Mouse (Mus musculus) stomach, postnatal 0 days (tissue): ENCODE measurements at regions not wholly inside any gene's neighbourhood (a gene's known extent, or its start where the extent isn't known, plus 50 kb on each side); places are given as distances from the start of the nearest gene placed in this dataset.

Experiments
- ATAC-seq: fragments of 200-750 bp; cut with Nextera tagmentation; 2 replicates; pipeline ENCODE4 v1.8.0; 2017; ENCODE audit not compliant: low FRiP score, low TSS enrichment
- DNase-seq: peaks from one replicate; pipeline ENCODE4 v3.0.0-alpha.2; 2016; ENCODE audit warnings: low spot score
- H3K27ac ChIP-seq: fragments of 300-500 bp; sonication (generic); replicated peaks from 2 replicates; pipeline ENCODE4 v1.5.1; 2014; ENCODE audit warnings: mild to moderate bottlenecking, control low read depth
- H3K27me3 ChIP-seq: fragments of 300-500 bp; sonication (generic); 2 replicates; pipeline ENCODE4 v1.6.1; 2014; ENCODE audit warnings: low read length; ENCODE audit not compliant: control insufficient read depth, insufficient read depth
- H3K36me3 ChIP-seq: fragments of 300-500 bp; sonication (generic); 2 replicates; pipeline ENCODE4 v1.6.1; 2014; ENCODE audit warnings: low read length, mixed read lengths; ENCODE audit not compliant: control insufficient read depth, insufficient read depth
- H3K4me1 ChIP-seq: fragments of 300-500 bp; sonication (generic); replicated peaks from 2 replicates; pipeline ENCODE4 v1.6.1; 2014; ENCODE audit warnings: antibody characterized with exemption; ENCODE audit not compliant: control insufficient read depth, insufficient read depth
- H3K4me2 ChIP-seq: fragments of 300-500 bp; sonication (generic); replicated peaks from 2 replicates; pipeline ENCODE4 v1.6.1; 2014; ENCODE audit warnings: low read depth, mild to moderate bottlenecking, control low read depth, moderate library complexity
- H3K4me3 ChIP-seq: fragments of 300-500 bp; sonication (generic); 2 replicates; pipeline ENCODE4 v1.5.1; 2014; ENCODE audit warnings: low read depth, low read length, control low read depth
- H3K9ac ChIP-seq: fragments of 300-500 bp; sonication (generic); 2 replicates; pipeline ENCODE4 v1.6.1; 2014; ENCODE audit warnings: mild to moderate bottlenecking, low read length, control low read depth, mixed read lengths
- H3K9me3 ChIP-seq: fragments of 300-500 bp; sonication (generic); 2 replicates; pipeline ENCODE4 v1.6.1; 2016; ENCODE audit warnings: low read length; ENCODE audit not compliant: control insufficient read depth
- CTCF ChIP-seq: IDR thresholded peaks from 2 replicates; pipeline ENCODE4 v1.5.1; 2016; ENCODE audit warnings: antibody characterized with exemption, low read depth, mild to moderate bottlenecking, moderate library complexity
- EP300 ChIP-seq: optimal IDR thresholded peaks from 2 replicates; pipeline ENCODE3; 2016; ENCODE audit warnings: antibody characterized with exemption
- WGBS: fragments of 180-500 bp; shearing (Covaris S2); extraction: QIAGEN DNeasy Blood & Tissue Kit; methylation state at CpG from one replicate; pipeline ENCODE4 v1.1.7; 2014; 5-methylcytosine and 5-hydroxymethylcytosine counted together

GRCm38 (mm10) chr7:111211641-111212040 lies 128.8 kb upstream of the Eif4g2 start:
- DNase-seq (no peak), ATAC-seq (no peak)
- H3K36me3 ChIP-seq = no peaks in the 10 kb centered on the region
- WGBS = 86% methylated on average over 11 of the region's 11 CpGs
- H3K9ac ChIP-seq = no peak overlapping the region
- H3K27ac ChIP-seq = no peak overlapping the region
- TF ChIP-seq EP300 (no peak), CTCF (no peak)
- H3K4me2 ChIP-seq = no peak overlapping the region
- H3K9me3 ChIP-seq = no peaks in the 10 kb centered on the region
- H3K4me1 ChIP-seq = no peaks in the 10 kb centered on the region
- no peak overlapping the region for H3K4me3 ChIP-seq
- H3K27me3 ChIP-seq = no peaks in the 10 kb centered on the region

DNA sequence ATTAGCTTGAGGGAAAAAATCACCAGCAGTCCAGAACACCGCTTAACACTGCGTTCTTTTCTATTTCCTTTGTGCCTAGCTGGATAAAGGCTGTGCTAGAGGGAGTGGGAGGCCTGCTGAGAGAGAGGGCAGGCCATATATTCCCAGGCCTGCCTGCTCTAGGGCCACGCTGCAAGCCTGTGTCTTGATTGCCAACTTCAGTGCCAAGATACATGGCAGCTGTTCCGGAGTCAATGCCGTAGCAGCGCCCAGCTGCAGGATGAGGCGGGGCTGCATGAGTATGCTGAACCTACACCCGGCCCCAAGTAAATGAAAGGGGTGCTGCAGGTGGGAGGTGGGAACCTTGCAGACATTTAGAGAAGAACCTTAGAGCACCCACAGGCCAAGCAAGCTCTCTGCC lies 127.5 kb upstream of the Eif4g2 start:
- Histone ChIP-seq H3K27me3 (no peaks in the 10 kb centered on the region), H3K4me2 (no peak overlapping the region), H3K27ac (no peak overlapping the region), H3K9me3 (no peaks in the 10 kb centered on the region), H3K4me1 (no peaks in the 10 kb centered on the region), H3K36me3 (no peaks in the 10 kb centered on the region), H3K9ac (no peak overlapping the region), H3K4me3 (no peak overlapping the region)
- DNase-seq (no peak), ATAC-seq (no peak)
- WGBS = 79% methylated on average over 8 of the region's 8 CpGs
- TF ChIP-seq EP300 (no peak), CTCF (no peak)

GRCm38 (mm10) chr7:111205876-111206275 lies 123.0 kb upstream of the Eif4g2 start:
- no peaks in the 10 kb centered on the region for H3K36me3 ChIP-seq
- TF ChIP-seq CTCF (no peak), EP300 (no peak)
- H3K9ac ChIP-seq = no peak overlapping the region
- no peaks in the 10 kb centered on the region for H3K4me1 ChIP-seq
- WGBS = 72% methylated on average over 5 of the region's 5 CpGs
- ATAC-seq (no peak), DNase-seq (no peak)
- no peak overlapping the region for H3K4me3 ChIP-seq
- H3K27me3 ChIP-seq = no peaks in the 10 kb centered on the region
- H3K27ac ChIP-seq = no peak overlapping the region
- no peaks in the 10 kb centered on the region for H3K9me3 ChIP-seq
- no peak overlapping the region for H3K4me2 ChIP-seq

DNA sequence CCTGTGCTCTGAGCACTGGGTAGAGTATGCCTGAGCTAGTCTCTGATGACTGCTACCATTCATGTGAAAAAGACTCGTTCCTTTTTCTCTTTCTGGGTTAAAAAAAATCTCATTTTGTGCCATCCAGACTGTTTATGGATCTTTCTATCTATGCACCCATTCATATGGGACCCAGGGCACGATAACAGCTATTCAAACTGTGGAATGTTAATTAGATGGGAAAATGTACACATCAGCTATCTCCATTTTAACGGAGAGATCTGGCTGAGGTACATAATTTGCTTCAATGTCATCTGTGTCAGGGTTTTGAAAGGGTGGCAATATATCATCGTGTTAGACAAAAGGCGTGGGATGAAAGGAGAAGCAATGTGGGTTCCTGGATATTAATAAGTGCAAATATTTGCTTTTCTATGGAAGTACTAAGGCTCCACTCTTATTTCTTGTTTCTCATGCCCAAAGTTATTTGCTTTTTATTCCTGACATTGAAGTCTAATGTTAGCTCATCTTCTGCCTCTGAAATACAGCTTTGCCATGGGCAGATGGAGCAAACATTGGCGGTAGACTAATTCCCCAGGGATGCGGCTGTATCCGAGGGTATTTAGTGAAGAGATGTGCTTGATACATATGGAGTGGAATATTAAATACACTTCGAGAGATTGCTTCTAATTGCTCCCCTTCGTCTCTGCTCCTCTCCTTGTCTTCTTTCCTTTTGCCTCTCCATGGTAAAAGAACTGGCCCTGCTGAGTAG lies 116.0 kb upstream of the Eif4g2 start:
- no peak overlapping the region for H3K27ac ChIP-seq
- DNase-seq (no peak), ATAC-seq (no peak)
- no peaks in the 10 kb centered on the region for H3K9me3 ChIP-seq
- TF ChIP-seq EP300 (no peak), CTCF (no peak)
- H3K36me3 ChIP-seq = no peaks in the 10 kb centered on the region
- no peak overlapping the region for H3K4me3 ChIP-seq
- 40% methylated on average over 10 of the region's 10 CpGs for WGBS
- H3K4me1 ChIP-seq = no peaks in the 10 kb centered on the region
- H3K9ac ChIP-seq = no peak overlapping the region
- no peaks in the 10 kb centered on the region for H3K27me3 ChIP-seq
- no peak overlapping the region for H3K4me2 ChIP-seq

- H3K4me2 ChIP-seq = no peak overlapping the region
- H3K36me3 ChIP-seq = no peaks in the 10 kb centered on the region
- DNase-seq (peak; percentile 35), ATAC-seq (no peak; the same call in 1 of the 2 replicates)
- H3K27me3 ChIP-seq = no peaks in the 10 kb centered on the region
- H3K27ac ChIP-seq = no peak overlapping the region
- no peak overlapping the region for H3K4me3 ChIP-seq
- H3K9me3 ChIP-seq = no peaks in the 10 kb centered on the region
- H3K9ac ChIP-seq = no peak overlapping the region
- TF ChIP-seq CTCF = peak; percentile 21; the same call in 1 of the 2 replicates
- no peak for TF ChIP-seq EP300
- WGBS = 38% methylated on average over 4 of the region's 4 CpGs
- no peaks in the 10 kb centered on the region for H3K4me1 ChIP-seq
Measured at GRCm38 (mm10) chr7:111191674-111192073, 108.8 kb upstream of the Eif4g2 start.

DNA sequence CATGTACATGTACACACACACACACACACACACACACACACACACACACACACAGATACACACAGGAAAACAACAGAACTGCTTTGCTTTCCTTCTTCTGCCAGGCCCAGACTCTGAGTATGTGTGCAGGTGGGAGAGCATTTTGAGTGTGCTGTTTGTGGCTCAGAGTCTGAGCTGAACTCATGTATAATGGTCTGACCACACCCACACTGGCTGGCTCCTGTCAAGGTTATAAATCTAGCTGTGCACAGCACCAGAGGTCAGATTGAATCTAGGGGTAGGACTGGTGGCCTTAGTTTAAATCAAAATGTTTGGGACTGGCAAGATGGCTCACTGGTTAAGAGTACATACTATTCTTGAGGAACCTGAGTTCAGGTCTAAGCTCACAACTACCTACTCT lies 108.4 kb upstream of the Eif4g2 start:
- no peaks in the 10 kb centered on the region for H3K36me3 ChIP-seq
- TF ChIP-seq EP300 = no peak
- no peak for TF ChIP-seq CTCF
- DNase-seq (no peak), ATAC-seq (no peak)
- H3K4me1 ChIP-seq = no peaks in the 10 kb centered on the region
- H3K27ac ChIP-seq = no peak overlapping the region
- no peaks in the 10 kb centered on the region for H3K27me3 ChIP-seq
- no peak overlapping the region for H3K9ac ChIP-seq
- no peak overlapping the region for H3K4me3 ChIP-seq
- H3K9me3 ChIP-seq = no peaks in the 10 kb centered on the region
- no peak overlapping the region for H3K4me2 ChIP-seq
